Mouse (Mus musculus) ES-Bruce4 (cell line): ENCODE results near the gene Nek2. TPM values are rescaled to one million over a fixed set of nuclear protein-coding genes. Genes with fewer than 3 reads are reported as not detected.

Source experiments
- H3K27ac ChIP-seq: 2 replicates; pipeline ENCODE4 v1.5.1; 2012; ENCODE audit warnings: low read length, inconsistent platforms; ENCODE audit not compliant: insufficient read depth
- H3K27me3 ChIP-seq: 2 replicates; pipeline ENCODE4 v1.6.1; 2012; ENCODE audit warnings: mild to moderate bottlenecking, low read length, inconsistent platforms; ENCODE audit not compliant: control insufficient read depth, poor library complexity, insufficient read depth, severe bottlenecking
- H3K36me3 ChIP-seq: 2 replicates; pipeline ENCODE4 v1.6.1; 2012; ENCODE audit warnings: inconsistent platforms, mild to moderate bottlenecking, low read length, moderate library complexity; ENCODE audit not compliant: control insufficient read depth, poor library complexity, insufficient read depth, severe bottlenecking
- H3K4me1 ChIP-seq: one replicate; pipeline ENCODE4 v1.8.1; 2011; ENCODE audit warnings: low read length; ENCODE audit not compliant: control insufficient read depth, insufficient read depth
- H3K4me3 ChIP-seq: 2 replicates; pipeline ENCODE4 v1.5.1; 2011; ENCODE audit warnings: low read depth, mild to moderate bottlenecking, low read length
- H3K9ac ChIP-seq: 2 replicates; pipeline ENCODE4 v1.6.1; 2012; ENCODE audit warnings: low read depth, mild to moderate bottlenecking, inconsistent platforms; ENCODE audit not compliant: poor library complexity, severe bottlenecking
- H3K9me3 ChIP-seq: replicated peaks from 2 replicates; pipeline ENCODE4 v1.6.1; 2012; ENCODE audit warnings: mild to moderate bottlenecking, low read length, inconsistent platforms; ENCODE audit not compliant: control insufficient read depth, poor library complexity, insufficient read depth, severe bottlenecking
- CTCF ChIP-seq: IDR thresholded peaks from one replicate; pipeline ENCODE4 v1.8.1; 2011; ENCODE audit warnings: low read depth, low read length
- EP300 ChIP-seq: IDR thresholded peaks from 2 replicates; pipeline ENCODE4 v1.6.1; 2011; ENCODE audit warnings: low read depth, low read length; ENCODE audit not compliant: insufficient read depth
- POLR2A ChIP-seq: IDR thresholded peaks from one replicate; pipeline ENCODE4 v1.8.1; 2011; ENCODE audit warnings: low read length; ENCODE audit not compliant: insufficient read depth
- polyA plus RNA-seq: library from polyadenylated mRNA; stranded (reverse); fragments of >200 nt; gene quantifications from 2 replicates; pipeline ENCODE4 v1.2.4, GENCODE M21; 2011; ENCODE audit warnings: low read depth; ENCODE audit not compliant: missing spikeins, insufficient read depth, insufficient read length

Gene Nek2
- 79.5 and 80.3 TPM in 2 replicates for polyA plus RNA-seq

- Histone ChIP-seq H3K4me3 (peak within 1 kb of the TSS; percentile 80), H3K9ac (peak within 1 kb of the TSS; percentile 84), H3K27me3 (no peaks in the 10 kb centered on the region), H3K9me3 (no peaks in the 10 kb centered on the region), H3K36me3 (peaks cover 35% of the 10 kb centered on the region), H3K27ac (peak within 1 kb of the TSS; percentile 31), H3K4me1 (no peaks in the 10 kb centered on the region)
- TF ChIP-seq POLR2A: no peak
- TF ChIP-seq CTCF: no peak
- TF ChIP-seq EP300: no peak; the same call in 1 of the 2 replicates
These were observed at the start of gene Nek2 for GRCm38 (mm10) chr1:191821326-191822091. TSS of gene Nek2 (plus strand) at chr1:191821444.

- no peaks in the 10 kb centered on the region for H3K4me1 ChIP-seq
- no peak overlapping the region for H3K9ac ChIP-seq
- H3K27ac ChIP-seq: no peak overlapping the region
- no peak overlapping the region for H3K4me3 ChIP-seq
- H3K36me3 ChIP-seq: 0 out of 2 replicates have a peak, but pooled peaks cover 2% of the 10 kb centered on the region
- H3K27me3 ChIP-seq: no peaks in the 10 kb centered on the region
- no peaks in the 10 kb centered on the region for H3K9me3 ChIP-seq
- no peak for TF ChIP-seq POLR2A
- TF ChIP-seq EP300: no peak
- TF ChIP-seq CTCF: no peak
These were observed 47.1 kb upstream of the Nek2 start for GRCm38 (mm10) chr1:191774106-191774505.

GRCm38 (mm10) chr1:191775116-191775515, 46.1 kb upstream of the Nek2 start:
- 0 out of 2 replicates have a peak, but pooled peaks cover 2% of the 10 kb centered on the region for H3K36me3 ChIP-seq
- TF ChIP-seq POLR2A (no peak), EP300 (no peak), CTCF (no peak)

GRCm38 (mm10) chr1:191777521-191777920, 43.7 kb upstream of the Nek2 start:
- Histone ChIP-seq H3K4me3 (no peak overlapping the region), H3K27me3 (no peaks in the 10 kb centered on the region), H3K9ac (no peak overlapping the region), H3K27ac (no peak overlapping the region), H3K9me3 (no peaks in the 10 kb centered on the region), H3K36me3 (0 out of 2 replicates have a peak, but pooled peaks cover 2% of the 10 kb centered on the region), H3K4me1 (no peaks in the 10 kb centered on the region)
- TF ChIP-seq CTCF: no peak
- no peak for TF ChIP-seq POLR2A
- no peak for TF ChIP-seq EP300

More at GRCm38 (mm10) chr1:191775116-191775515, 46.1 kb upstream of the Nek2 start:
- Histone ChIP-seq H3K9me3 (no peaks in the 10 kb centered on the region), H3K9ac (no peak overlapping the region), H3K27me3 (no peaks in the 10 kb centered on the region), H3K4me3 (no peak overlapping the region), H3K27ac (no peak overlapping the region), H3K4me1 (no peaks in the 10 kb centered on the region)

GRCm38 (mm10) chr1:191780470-191780869, 40.8 kb upstream of the Nek2 start:
- no peak overlapping the region for H3K9ac ChIP-seq
- H3K4me1 ChIP-seq: no peaks in the 10 kb centered on the region
- no peak overlapping the region for H3K4me3 ChIP-seq
- no peak overlapping the region for H3K27ac ChIP-seq
- no peaks in the 10 kb centered on the region for H3K27me3 ChIP-seq
- TF ChIP-seq CTCF: no peak
- no peak for TF ChIP-seq EP300
- no peak for TF ChIP-seq POLR2A
- no peaks in the 10 kb centered on the region for H3K9me3 ChIP-seq
- H3K36me3 ChIP-seq: 0 out of 2 replicates have a peak, but pooled peaks cover 2% of the 10 kb centered on the region

- TF ChIP-seq POLR2A (no peak), CTCF (no peak), EP300 (no peak)
- H3K36me3 ChIP-seq: no peaks in the 10 kb centered on the region
These were observed 36.1 kb upstream of the Nek2 start for GRCm38 (mm10) chr1:191785108-191785507.

More at GRCm38 (mm10) chr1:191785108-191785507, 36.1 kb upstream of the Nek2 start:
- Histone ChIP-seq H3K9ac (no peak overlapping the region), H3K4me1 (no peaks in the 10 kb centered on the region), H3K27me3 (no peaks in the 10 kb centered on the region), H3K27ac (no peak overlapping the region), H3K4me3 (no peak overlapping the region), H3K9me3 (no peaks in the 10 kb centered on the region)
